8 mouse cellular contexts compared by ENCODE assay signal in genomic region chr4:131874567-131874966, GRCm38 (mm10). TPM values are rescaled to one million over a fixed set of nuclear protein-coding genes. Genes with fewer than 3 reads are reported as not detected.
DNase-seq lines count a peak whose midpoint lies in the region; ATAC-seq lines count a peak whose summit lies in the region.
"Had no signal": no experiment of that assay in that cellular context is flagged by ENCODE, and none has a peak within 500 bp of the region (broad histone marks: within the 10 kb centered on the region; RNA-seq: fewer than 3 reads in every experiment).

No protein-coding gene starts in this region.

- H3K36me3 ChIP-seq in neural tube, embryonic 11.5 days (ENCODE audit: control insufficient read depth, insufficient read depth, low read length) = no peaks in the 10 kb centered on the region
- H3K36me3 ChIP-seq in forebrain, embryonic 10.5 days (replicated peaks) = peaks cover 17% of the 10 kb centered on the region
- H3K36me3 ChIP-seq in limb, embryonic 15.5 days = no peaks in the 10 kb centered on the region; the same call in 1 of the 2 replicates
- H3K36me3 ChIP-seq in stomach, embryonic 16.5 days (ENCODE audit: control insufficient read depth, insufficient read depth, low read length) = no peaks in the 10 kb centered on the region

- DNase-seq in neural tube, embryonic 11.5 days (ENCODE audit: low spot score) = no peak
- no peak for DNase-seq in neural tube, embryonic 10.5 days (ENCODE audit: extremely low spot score, low spot score)
- DNase-seq in forebrain, embryonic 10.5 days (ENCODE audit: extremely low spot score, low spot score) = no peak
- no peak for DNase-seq in adrenal gland, adult 2 months

- H3K27me3 ChIP-seq in neural tube, embryonic 11.5 days (ENCODE audit: control insufficient read depth, insufficient read depth, low read length) = no peaks in the 10 kb centered on the region
- no peaks in the 10 kb centered on the region for H3K27me3 ChIP-seq in forebrain, embryonic 10.5 days (ENCODE audit: poor library complexity, severe bottlenecking)
- no peaks in the 10 kb centered on the region for H3K27me3 ChIP-seq in limb, embryonic 15.5 days
- H3K27me3 ChIP-seq in stomach, embryonic 16.5 days (ENCODE audit: control insufficient read depth, insufficient read depth, low read length) = no peaks in the 10 kb centered on the region

- no peaks in the 10 kb centered on the region for H3K9me3 ChIP-seq in neural tube, embryonic 11.5 days (ENCODE audit: control insufficient read depth, low read length)
- H3K9me3 ChIP-seq in forebrain, embryonic 10.5 days = no peaks in the 10 kb centered on the region
- H3K9me3 ChIP-seq in limb, embryonic 15.5 days = no peaks in the 10 kb centered on the region
- H3K9me3 ChIP-seq in stomach, embryonic 16.5 days (replicated peaks; ENCODE audit: control insufficient read depth, low read length) = no peaks in the 10 kb centered on the region

- H3K9ac ChIP-seq in neural tube, embryonic 11.5 days (ENCODE audit: low read length) = peak overlapping the region; percentile 100
- peak overlapping the region; percentile 100 for H3K9ac ChIP-seq in limb, embryonic 15.5 days
- peak overlapping the region; percentile 100 for H3K9ac ChIP-seq in stomach, embryonic 16.5 days (ENCODE audit: low read length)

- H3K4me2 ChIP-seq in neural tube, embryonic 11.5 days (ENCODE audit: low read depth) = peak overlapping the region; percentile 90
- H3K4me2 ChIP-seq in limb, embryonic 15.5 days = peak overlapping the region; percentile 72
- peak overlapping the region; percentile 92 for H3K4me2 ChIP-seq in stomach, embryonic 16.5 days (ENCODE audit: low read depth, low read length)

- peak overlapping the region; percentile 97 for H3K4me3 ChIP-seq in neural tube, embryonic 11.5 days (ENCODE audit: low read depth, low read length)
- H3K4me3 ChIP-seq in forebrain, embryonic 10.5 days = peak overlapping the region; percentile 96
- peak overlapping the region; percentile 98 for H3K4me3 ChIP-seq in limb, embryonic 15.5 days
- peak overlapping the region; percentile 99 for H3K4me3 ChIP-seq in stomach, embryonic 16.5 days (replicated peaks; ENCODE audit: low read length)

- ATAC-seq in neural tube, embryonic 11.5 days (ENCODE audit: insufficient read depth, low FRiP score, low TSS enrichment) = no peak
- ATAC-seq in limb, embryonic 15.5 days (ENCODE audit: insufficient number of reproducible peaks, low FRiP score, low TSS enrichment, low read depth) = no peak
- ATAC-seq in stomach, embryonic 16.5 days (ENCODE audit: insufficient read depth, low FRiP score) = no peak
- ATAC-seq in megakaryocyte progenitor cell, adult 5-6 weeks (replicated peaks; ENCODE audit: poor library complexity) = no peak

- WGBS in neural tube, embryonic 11.5 days = 3% methylated on average over 11 of the region's 11 CpGs
- WGBS in forebrain, embryonic 10.5 days = 5% methylated on average over 11 of the region's 11 CpGs
- 2% methylated on average over 11 of the region's 11 CpGs for WGBS in limb, embryonic 15.5 days
- WGBS in stomach, embryonic 16.5 days = 2% methylated on average over 11 of the region's 11 CpGs

- peak overlapping the region; percentile 99; the same call in 1 of the 2 replicates for H3K27ac ChIP-seq in neural tube, embryonic 11.5 days (ENCODE audit: low read depth, low read length)
- H3K27ac ChIP-seq in forebrain, embryonic 10.5 days = peak overlapping the region; percentile 100
- H3K27ac ChIP-seq in limb, embryonic 15.5 days = peak overlapping the region; percentile 99
- peak overlapping the region; percentile 100 for H3K27ac ChIP-seq in stomach, embryonic 16.5 days (ENCODE audit: low read length)

- peaks cover 17% of the 10 kb centered on the region for H3K4me1 ChIP-seq in neural tube, embryonic 11.5 days (ENCODE audit: control insufficient read depth, insufficient read depth, low read length)
- H3K4me1 ChIP-seq in forebrain, embryonic 10.5 days = peaks cover 52% of the 10 kb centered on the region
- H3K4me1 ChIP-seq in limb, embryonic 15.5 days = peaks cover 34% of the 10 kb centered on the region
- H3K4me1 ChIP-seq in stomach, embryonic 16.5 days (ENCODE audit: control insufficient read depth, insufficient read depth, low read length) = peaks cover 46% of the 10 kb centered on the region

RNA-seq across cellular contexts. Expression of gene Srsf4, which starts 1.1 kb away (rescaled TPM):
- 136 and 144 TPM in 2 replicates for polyA plus RNA-seq in neural tube, embryonic 11.5 days (2014; fragmentation: Nextera tagmentation; extraction: Ambion mirVana)
- polyA plus RNA-seq in forebrain, embryonic 10.5 days (2016; fragmentation: Nextera tagmentation; extraction: Ambion mirVana) = 152 and 155 TPM in 2 replicates
- 97.7 and 99.5 TPM in 2 replicates for polyA plus RNA-seq in limb, embryonic 15.5 days (2015; fragmentation: Nextera tagmentation; extraction: Ambion mirVana)
- 74.4 and 81.2 TPM in 2 replicates for polyA plus RNA-seq in stomach, embryonic 16.5 days (2015; fragmentation: Nextera tagmentation; extraction: Ambion mirVana)
- 10 to 100 TPM; 55.9 to 70.2 TPM for total RNA-seq in adrenal gland, adult 2 months (2021)
- 21.6 and 23.9 TPM in 2 replicates for polyA plus RNA-seq in adrenal gland, adult 2 months (2012; rRNA removed)
- 36.1 and 42.4 TPM in 2 replicates for total RNA-seq in megakaryocyte progenitor cell, adult 5-6 weeks (2015)
- 58.2 and 86.6 TPM in 2 replicates for total RNA-seq in megakaryocyte progenitor cell, adult 5-6 weeks (2017)

RNA-seq across cellular contexts. Expression of gene Mecr, which starts 31.3 kb away (rescaled TPM):
- polyA plus RNA-seq in neural tube, embryonic 11.5 days (2014; fragmentation: Nextera tagmentation; extraction: Ambion mirVana) = 38.4 and 41.9 TPM in 2 replicates
- polyA plus RNA-seq in forebrain, embryonic 10.5 days (2016; fragmentation: Nextera tagmentation; extraction: Ambion mirVana) = 57.6 and 60.2 TPM in 2 replicates
- polyA plus RNA-seq in limb, embryonic 15.5 days (2015; fragmentation: Nextera tagmentation; extraction: Ambion mirVana) = 44.6 and 48.3 TPM in 2 replicates
- 56.1 and 57.0 TPM in 2 replicates for polyA plus RNA-seq in stomach, embryonic 16.5 days (2015; fragmentation: Nextera tagmentation; extraction: Ambion mirVana)
- 100 to 1,000 TPM in 1 of 2 experiments, 10 to 100 TPM in 1; 99.9 to 107 TPM for total RNA-seq in adrenal gland, adult 2 months (2021)
- polyA plus RNA-seq in adrenal gland, adult 2 months (2012; rRNA removed) = 64.8 and 71.5 TPM in 2 replicates
- 32.5 and 41.9 TPM in 2 replicates for total RNA-seq in megakaryocyte progenitor cell, adult 5-6 weeks (2015)
- 26.0 and 43.0 TPM in 2 replicates for total RNA-seq in megakaryocyte progenitor cell, adult 5-6 weeks (2017)

RNA-seq across cellular contexts. Expression of gene Ptpru, which starts 36.5 kb away (rescaled TPM):
- polyA plus RNA-seq in neural tube, embryonic 11.5 days (2014; fragmentation: Nextera tagmentation; extraction: Ambion mirVana) = 10.2 and 13.3 TPM in 2 replicates
- 26.5 and 27.0 TPM in 2 replicates for polyA plus RNA-seq in forebrain, embryonic 10.5 days (2016; fragmentation: Nextera tagmentation; extraction: Ambion mirVana)
- polyA plus RNA-seq in limb, embryonic 15.5 days (2015; fragmentation: Nextera tagmentation; extraction: Ambion mirVana) = 9.9 and 14.1 TPM in 2 replicates
- polyA plus RNA-seq in stomach, embryonic 16.5 days (2015; fragmentation: Nextera tagmentation; extraction: Ambion mirVana) = 13.7 and 13.8 TPM in 2 replicates
- 10 to 100 TPM; 41.5 to 59.1 TPM for total RNA-seq in adrenal gland, adult 2 months (2021)
- polyA plus RNA-seq in adrenal gland, adult 2 months (2012; rRNA removed) = 48.0 and 54.8 TPM in 2 replicates
- total RNA-seq in megakaryocyte progenitor cell, adult 5-6 weeks (2015) = 11.2 and 16.7 TPM in 2 replicates
- 3.4 and 4.0 TPM in 2 replicates for total RNA-seq in megakaryocyte progenitor cell, adult 5-6 weeks (2017)
- total RNA-seq: neutrophil, adult 5-6 weeks had no signal

RNA-seq across cellular contexts. Expression of gene Tmem200b, which starts 47.0 kb away (rescaled TPM):
- polyA plus RNA-seq in neural tube, embryonic 11.5 days (2014; fragmentation: Nextera tagmentation; extraction: Ambion mirVana) = 1.4 TPM in 2 replicates
- polyA plus RNA-seq in forebrain, embryonic 10.5 days (2016; fragmentation: Nextera tagmentation; extraction: Ambion mirVana) = 0.84 and 1.7 TPM in 2 replicates
- 3.3 and 3.9 TPM in 2 replicates for polyA plus RNA-seq in limb, embryonic 15.5 days (2015; fragmentation: Nextera tagmentation; extraction: Ambion mirVana)
- polyA plus RNA-seq in stomach, embryonic 16.5 days (2015; fragmentation: Nextera tagmentation; extraction: Ambion mirVana) = 0.22 and 0.41 TPM in 2 replicates
- total RNA-seq in adrenal gland, adult 2 months (2021) = 10 to 100 TPM in 1 of 2 experiments, 1 to 10 TPM in 1; 5.4 to 13.3 TPM
- polyA plus RNA-seq in adrenal gland, adult 2 months (2012; rRNA removed) = 26.5 and 29.1 TPM in 2 replicates
- total RNA-seq in megakaryocyte progenitor cell, adult 5-6 weeks (2015) = not detected in 2 replicates
- total RNA-seq in megakaryocyte progenitor cell, adult 5-6 weeks (2017) = not detected in 2 replicates
- total RNA-seq: neutrophil, adult 5-6 weeks had no signal
